Mouse (Mus musculus) frontal cortex, adult (tissue): ENCODE data around the gene Tmem259.
A peak's percentile ranks its signal among the peaks of the same experiment; 100 is the strongest.

ENCODE experiments used
- ATAC-seq: cut with Nextera tagmentation; 2 replicates; pipeline ENCODE4 v1.9.2; 2017; ENCODE audit warnings: mild to moderate bottlenecking, moderate library complexity, mixed read lengths; ENCODE audit not compliant: low TSS enrichment

Tmem259 gene

DNA sequence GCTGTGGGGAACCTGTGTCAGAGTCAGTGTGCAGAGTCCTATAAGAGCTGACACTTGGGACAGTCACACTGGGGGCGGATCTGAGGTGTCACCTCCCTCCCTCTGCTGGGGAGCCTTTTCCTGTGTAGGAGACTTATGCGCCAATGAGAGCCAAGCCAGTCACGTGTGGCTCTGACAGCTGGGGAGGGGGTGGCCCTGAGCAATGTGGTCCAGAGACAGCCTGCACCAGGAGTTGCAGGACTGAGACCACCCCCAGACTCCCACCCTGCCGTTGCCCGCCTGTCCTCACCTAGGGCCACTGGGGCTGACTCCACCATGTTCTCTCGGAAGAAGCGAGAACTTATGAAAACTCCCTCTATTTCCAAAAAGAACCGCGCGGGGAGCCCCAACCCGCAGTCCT lies 32.4 kb upstream of the Tmem259 start, which contains the start of gene Arhgap45:
Arhgap45 (plus strand) TSS at position 143 of the 400 bp plus-strand sequence.
- no peak for ATAC-seq

DNA sequence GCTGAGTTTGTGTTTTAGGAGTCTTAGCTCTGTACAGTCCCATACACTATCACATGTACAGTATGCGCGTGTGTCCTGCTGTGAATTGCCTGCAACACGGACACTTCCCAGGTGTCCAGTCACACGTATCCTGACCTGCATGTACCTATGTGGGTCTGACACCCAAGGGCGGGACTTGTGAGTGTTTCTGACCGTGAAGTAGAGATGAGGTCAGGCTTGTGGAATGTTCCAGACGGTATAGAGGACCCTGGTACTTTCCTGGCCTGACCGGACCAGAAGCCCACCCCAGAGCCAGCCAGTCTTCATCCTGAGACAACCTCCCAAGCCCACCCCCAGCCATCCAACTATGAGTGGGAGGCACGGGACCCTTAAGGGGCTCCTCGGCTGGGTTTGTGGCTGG lies 31.5 kb upstream of the Tmem259 start:
- no peak for ATAC-seq

GRCm38 (mm10) chr10:80014484-80015290 lies 30.6 kb upstream of the Tmem259 start:
- no peak for ATAC-seq

DNA sequence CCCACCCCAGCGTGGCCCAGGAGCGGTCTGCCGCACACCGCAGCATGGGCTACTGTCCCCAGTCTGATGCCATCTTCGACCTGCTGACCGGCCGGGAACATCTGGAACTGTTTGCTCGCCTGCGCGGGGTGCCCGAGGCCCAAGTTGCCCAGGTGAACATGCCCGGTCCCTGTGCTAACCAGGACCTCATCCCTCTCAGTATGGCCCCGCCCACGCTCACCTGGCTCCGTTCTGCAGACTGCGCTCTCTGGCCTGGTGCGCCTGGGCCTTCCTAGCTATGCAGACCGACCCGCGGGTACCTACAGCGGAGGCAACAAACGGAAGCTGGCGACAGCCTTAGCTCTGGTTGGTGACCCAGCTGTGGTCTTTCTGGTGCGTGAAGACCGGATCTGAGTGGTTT lies 29.5 kb upstream of the Tmem259 start:
- no peak for ATAC-seq

DNA sequence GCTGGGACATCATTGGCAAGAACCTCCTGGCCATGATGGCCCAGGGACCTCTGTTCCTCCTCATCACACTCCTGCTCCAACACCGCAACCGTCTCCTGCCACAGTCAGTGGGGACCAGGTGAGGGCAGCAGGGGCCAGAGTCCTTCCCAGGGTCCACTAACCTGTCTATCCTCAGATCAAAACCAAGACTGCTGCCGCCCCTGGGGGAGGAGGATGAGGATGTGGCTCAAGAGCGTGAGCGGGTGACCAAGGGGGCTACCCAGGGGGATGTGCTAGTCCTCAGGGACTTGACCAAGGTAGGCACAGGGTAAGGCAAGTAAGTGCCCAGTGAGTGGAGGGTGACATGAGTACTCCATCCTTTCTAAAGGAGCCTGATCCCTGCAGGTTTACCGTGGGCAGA lies 27.6 kb upstream of the Tmem259 start:
- no peak for ATAC-seq

- no peak for ATAC-seq
Observed at GRCm38 (mm10) chr10:80004233-80004705, 20.1 kb upstream of the Tmem259 start.

DNA sequence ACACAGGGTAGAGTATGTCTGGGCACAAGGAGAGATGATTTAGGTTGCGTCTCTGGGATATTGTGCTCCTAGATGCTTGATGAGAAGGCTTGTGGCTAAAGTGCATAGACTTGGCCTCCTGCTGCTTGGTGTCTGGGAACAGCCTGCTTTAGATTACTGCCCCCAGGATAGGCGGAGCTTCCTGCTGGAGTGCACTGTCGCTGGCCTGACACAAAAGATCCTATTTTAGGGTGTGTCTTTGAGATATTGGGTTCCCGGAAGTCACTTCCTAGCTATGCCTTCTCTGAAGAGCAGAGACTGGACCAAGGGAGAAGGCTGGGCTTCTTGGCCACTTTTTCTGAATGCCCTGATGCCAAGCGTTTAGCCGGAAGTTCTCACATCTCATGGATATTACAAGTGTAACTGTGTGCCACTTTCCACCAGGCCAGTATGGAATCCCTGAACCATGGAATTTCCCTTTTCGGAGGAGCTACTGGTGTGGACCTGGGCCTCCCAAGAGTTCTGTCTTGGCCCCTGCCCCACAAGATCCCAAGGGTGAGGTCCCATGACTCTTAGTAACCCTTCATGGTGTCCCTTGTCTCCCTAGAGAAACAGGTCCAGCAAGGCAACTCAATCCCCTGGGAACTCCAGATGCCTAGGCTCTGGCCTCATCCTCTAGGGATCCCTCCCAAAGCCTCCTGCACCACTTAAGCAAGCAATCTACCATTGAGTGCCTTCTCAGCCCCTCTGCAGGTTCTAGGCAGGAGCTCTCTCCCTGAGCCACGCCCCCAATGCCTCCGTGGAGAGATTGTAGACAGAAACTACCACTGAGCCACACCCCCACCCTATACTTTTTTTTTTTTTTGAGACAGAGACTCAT lies 19.5 kb upstream of the Tmem259 start:
- no peak for ATAC-seq

DNA sequence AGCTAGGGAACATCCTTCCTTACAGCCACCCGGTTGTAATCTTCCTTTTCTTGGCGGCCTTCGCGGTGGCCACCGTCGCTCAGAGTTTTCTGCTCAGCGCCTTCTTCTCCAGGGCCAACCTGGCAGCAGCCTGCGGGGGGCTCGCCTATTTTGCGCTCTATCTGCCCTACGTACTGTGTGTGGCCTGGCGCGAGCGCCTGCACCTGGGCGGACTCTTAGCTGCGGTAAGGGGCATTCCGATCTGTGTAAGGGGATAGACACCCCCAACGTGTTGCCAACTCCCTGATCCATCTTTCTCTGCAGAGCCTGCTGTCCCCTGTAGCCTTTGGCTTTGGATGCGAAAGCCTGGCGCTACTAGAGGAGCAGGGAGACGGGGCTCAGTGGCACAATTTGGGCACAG lies 18.7 kb upstream of the Tmem259 start:
- ATAC-seq, result no peak

- ATAC-seq, result no peak
Observed at GRCm38 (mm10) chr10:80001945-80002344, 17.8 kb upstream of the Tmem259 start.

GRCm38 (mm10) chr10:79997819-79998218 lies 13.7 kb upstream of the Tmem259 start:
- ATAC-seq, result no peak

- ATAC-seq, result peak; percentile 74
Observed at GRCm38 (mm10) chr10:79997034-79997760, 13.1 kb upstream of the Tmem259 start.

- ATAC-seq, result peak; percentile 93
Observed at GRCm38 (mm10) chr10:79996272-79997033, 12.3 kb upstream of the Tmem259 start, which contains the start of gene Abca7. Gene Abca7 (plus strand): TSS chr10:79996494.

- no peak for ATAC-seq
Observed at GRCm38 (mm10) chr10:79995636-79996035, 11.5 kb upstream of the Tmem259 start.

DNA sequence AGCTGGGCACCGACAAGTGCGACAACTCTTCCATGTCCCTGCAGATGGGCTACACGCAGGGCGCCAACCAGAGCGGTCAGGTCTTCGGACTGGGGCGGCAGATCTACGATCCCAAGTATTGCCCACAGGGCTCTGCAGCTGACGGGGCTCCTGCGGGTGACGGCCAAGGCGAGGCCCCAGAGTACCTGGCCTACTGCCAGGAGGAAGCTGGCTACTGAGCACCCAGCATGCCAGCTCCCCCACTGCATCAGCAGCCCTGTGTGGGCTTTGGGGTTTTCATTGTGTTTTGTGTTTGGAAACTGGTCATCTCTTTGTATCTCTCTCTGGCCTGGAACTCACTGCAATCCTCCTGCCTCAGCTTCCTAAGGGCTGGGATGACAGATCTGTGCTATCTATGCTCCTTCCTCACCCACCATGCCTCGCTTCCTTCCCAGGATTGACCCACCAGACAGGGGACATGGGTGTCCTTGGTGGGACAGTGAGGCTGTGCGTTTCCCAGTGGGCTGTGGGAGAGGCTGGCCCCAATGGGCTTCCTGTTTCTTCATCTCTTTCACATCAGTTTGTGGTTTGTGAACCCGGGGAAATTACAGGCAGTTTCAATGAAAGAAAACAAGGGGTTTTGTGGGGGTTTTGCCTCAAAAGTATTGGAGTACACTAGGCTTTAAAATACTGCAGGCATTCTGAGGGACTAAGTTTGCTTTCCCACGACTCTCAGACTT lies 10.4 kb upstream of the Tmem259 start:
- no peak for ATAC-seq

GRCm38 (mm10) chr10:79991548-79991947 lies 7.4 kb upstream of the Tmem259 start:
- ATAC-seq, result no peak

- no peak for ATAC-seq
Observed at GRCm38 (mm10) chr10:79991099-79991498, 7.0 kb upstream of the Tmem259 start.

DNA sequence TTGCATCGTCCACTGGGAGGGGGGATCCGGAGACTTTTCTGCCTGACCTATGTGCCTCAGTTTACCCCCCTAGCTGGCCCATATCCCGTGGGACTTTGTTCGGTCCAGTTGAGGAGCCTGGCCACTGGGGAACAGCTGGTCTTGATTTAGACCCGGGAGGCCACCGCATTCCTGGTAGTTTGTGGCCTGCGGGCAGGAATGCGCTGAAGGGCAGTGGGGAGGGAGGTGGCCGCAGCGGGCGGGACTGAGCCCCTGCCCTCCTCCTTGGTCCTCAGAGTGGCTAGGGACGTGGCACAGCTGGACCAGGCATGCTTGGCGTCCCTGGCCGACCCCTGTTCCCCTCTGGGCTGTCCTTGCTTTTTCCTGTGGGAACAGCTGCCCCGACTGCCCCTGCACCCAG lies 5.7 kb upstream of the Tmem259 start:
- ATAC-seq, result no peak

DNA sequence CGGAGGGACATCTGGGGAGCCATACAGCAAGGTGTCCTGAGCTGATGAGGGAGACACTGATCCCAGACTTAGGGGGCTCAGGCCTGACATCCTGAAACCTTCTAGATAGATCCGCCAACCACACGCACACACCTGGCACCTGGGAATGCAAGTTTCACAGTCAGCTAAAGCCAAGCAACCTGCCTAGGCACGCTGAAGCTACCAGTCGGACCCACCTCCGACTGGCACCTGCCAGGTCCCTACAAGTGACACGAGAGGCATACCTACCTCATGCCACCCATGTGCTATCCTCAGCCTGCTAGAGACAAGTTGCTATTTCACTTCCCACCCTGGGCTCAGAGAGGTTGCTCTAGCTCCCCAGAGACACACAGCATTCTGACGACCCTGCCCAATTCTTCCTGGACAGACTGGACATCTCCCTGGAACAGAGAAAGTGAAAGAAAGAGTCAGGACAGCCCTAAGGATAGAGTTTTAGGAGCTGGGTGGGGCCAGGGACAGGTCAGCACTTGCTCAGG lies 5.2 kb upstream of the Tmem259 start:
- ATAC-seq, result no peak

- no peak for ATAC-seq
Observed at GRCm38 (mm10) chr10:79988506-79989271, 4.6 kb upstream of the Tmem259 start, which contains the start of gene Cnn2. Gene Cnn2 (plus strand): TSS chr10:79988584.
